Mouse (Mus musculus) thymus, postnatal 36 days (tissue): Measurements from ENCODE around the gene Stpg3.
A peak's percentile ranks its signal among the peaks of the same experiment; 100 is the strongest.
"Not testable (repeated sequence)": the region's sequence is repeated elsewhere in the genome, so short reads cannot be mapped to it uniquely, and the experiment has no call there.

ENCODE experiments used
- DNase-seq, 2 experiments: peaks; one replicate each; pipeline ENCODE4 v3.0.0; 2022; ENCODE audit warnings: mixed read lengths in 2 of 2

The Stpg3 gene

DNA sequence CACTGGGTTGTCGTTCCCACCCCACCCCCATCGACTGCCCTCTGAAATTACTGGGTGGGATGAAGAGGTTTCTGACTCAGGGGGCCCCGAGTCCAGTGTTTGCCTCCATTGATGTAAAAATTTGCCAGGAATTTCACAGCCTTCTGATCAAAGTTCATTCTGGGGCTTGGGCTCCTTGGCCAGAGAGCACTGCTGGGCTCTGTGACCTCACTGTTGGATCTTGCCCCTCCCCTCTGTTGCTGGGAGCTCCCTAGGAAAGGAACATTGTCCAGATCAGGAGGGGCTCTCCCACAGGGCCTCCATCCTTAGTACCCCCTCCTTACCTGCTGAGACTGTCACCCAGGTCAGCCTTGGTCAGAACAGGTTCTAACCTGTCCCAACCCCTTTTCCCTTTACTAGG is at the start of gene Stpg3:
Gene Stpg3 (minus strand): TSS at position 194 of the 400 bp plus-strand sequence.
- no peak for DNase-seq

- no peak for DNase-seq
Measured at GRCm38 (mm10) chr2:25263623-25264285, 49.3 kb upstream of the Stpg3 start.

- peak; percentile 54 to 69 for DNase-seq
Measured at GRCm38 (mm10) chr2:25262795-25263622, 48.6 kb upstream of the Stpg3 start.

GRCm38 (mm10) chr2:25262291-25262767 is 47.9 kb upstream of the Stpg3 start, which contains the start of gene Tprn:
TSS of gene Tprn (plus strand) at chr2:25262618.
- peak; percentile 93 to 96 for DNase-seq

DNA sequence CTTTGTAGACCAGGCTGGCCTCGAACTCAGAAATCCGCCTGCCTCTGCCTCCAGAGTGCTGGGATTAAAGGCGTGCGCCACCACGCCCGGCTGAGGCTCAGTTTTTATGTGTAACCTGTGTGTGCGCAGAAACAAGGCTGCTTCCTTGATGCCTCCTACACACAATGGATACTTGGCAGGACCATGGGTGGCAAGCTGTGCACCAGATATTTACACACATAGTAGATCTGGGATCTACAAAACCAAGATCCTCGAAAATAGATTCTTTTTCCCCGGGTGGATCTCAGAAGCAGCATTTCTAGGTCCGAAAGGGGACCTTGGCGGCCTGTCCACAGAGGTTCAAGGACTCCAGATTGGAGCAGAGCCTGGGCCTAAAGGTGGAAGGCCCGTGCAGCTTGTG is 47.4 kb upstream of the Stpg3 start:
- DNase-seq = no peak

DNA sequence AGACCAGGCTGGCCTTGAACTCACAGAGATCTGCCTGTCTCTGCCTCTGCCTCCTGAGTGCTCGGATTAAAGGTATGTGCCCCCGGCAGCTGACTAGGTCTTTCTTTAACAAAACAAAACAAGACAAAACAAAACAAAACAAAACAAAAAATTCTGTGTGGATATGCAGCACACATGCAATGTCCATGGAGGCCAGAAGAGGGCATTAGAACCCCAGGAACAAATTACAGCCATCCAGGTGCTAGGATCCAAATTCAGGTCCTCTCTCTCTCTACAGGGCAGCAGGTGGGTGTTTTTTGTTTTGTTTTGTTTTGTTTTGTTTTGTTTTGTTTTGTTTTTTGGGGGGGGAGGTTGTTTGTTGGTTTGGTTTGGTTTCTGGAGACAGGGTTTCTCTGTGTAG is 44.5 kb upstream of the Stpg3 start:
- no peak for DNase-seq

DNA sequence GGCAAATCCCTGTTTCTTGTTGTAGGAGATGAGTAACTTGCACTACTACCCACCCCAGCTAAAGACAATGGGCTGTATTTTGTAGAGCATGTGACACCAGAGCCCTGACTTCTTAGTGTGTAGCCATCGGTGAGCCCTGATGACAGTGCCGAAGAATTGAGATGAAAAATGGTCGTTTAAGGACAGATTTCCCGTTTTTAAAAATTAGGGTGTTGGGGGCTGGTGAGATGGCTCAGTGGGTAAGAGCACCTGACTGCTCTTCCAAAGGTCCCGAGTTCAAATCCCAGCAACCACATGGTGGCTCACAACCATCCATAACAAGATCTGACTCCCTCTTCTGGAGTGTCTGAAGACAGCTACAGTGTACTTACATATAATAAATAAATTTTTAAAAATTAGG is 42.8 kb upstream of the Stpg3 start:
- not testable (repeated sequence) for DNase-seq

DNA sequence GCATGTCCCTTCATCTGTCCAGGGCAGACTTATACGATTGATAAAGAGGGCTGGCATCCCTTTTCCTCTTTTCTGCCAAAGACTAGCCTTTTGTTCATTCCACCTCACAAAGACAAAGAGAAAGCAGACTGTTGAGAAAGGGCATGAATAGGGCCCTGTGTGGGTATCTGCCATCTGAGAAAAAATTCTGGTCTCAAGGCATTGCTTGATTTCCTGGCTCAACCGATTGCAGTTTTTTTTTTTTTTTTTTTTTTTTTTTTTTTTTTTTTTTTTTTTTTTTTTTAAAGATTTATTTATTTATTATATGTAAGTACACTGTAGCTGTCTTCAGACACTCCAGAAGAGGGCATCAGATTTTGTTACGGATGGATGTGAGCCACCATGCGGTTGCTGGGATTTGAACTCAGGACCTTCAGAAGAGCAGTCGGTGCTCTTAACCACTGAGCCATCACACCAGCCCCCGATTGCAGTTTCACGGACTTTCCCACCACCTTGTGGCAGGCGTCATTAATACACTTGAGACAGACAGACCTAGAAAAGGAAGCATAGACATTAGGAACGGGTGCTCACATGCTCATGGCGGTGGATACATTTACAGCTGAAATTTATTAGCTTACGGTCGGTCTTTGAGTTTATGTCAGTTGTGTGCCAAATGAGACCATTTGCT is 42.1 kb upstream of the Stpg3 start:
- DNase-seq = peak; percentile 61 to 65

DNA sequence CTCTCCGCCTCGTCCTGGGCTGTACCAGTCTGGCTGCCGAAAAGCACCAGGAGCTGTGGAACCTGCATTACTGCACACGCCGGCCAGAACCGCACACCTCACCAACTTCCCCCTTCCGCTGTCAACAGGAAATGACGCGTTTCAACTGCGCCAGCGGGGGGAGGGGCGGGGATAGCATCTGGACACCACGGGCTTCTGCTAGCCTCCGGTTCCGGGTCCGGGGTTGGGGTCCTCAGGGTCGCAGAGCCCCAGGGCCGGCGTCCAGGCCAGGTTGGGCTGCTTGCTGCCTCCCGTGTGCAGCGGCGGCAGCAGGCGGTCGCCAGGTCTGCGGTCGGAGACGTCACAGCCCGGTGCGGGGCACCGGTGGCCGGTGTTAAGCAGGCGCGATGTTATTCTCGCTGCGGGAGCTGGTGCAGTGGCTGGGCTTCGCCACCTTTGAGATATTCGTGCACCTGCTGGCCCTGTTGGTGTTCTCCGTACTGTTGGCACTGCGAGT is 40.9 kb upstream of the Stpg3 start, which contains the start of gene Tmem203:
Gene Tmem203 (plus strand): TSS at position 156 of the 496 bp plus-strand sequence.
- peak; percentile 82 for DNase-seq

DNA sequence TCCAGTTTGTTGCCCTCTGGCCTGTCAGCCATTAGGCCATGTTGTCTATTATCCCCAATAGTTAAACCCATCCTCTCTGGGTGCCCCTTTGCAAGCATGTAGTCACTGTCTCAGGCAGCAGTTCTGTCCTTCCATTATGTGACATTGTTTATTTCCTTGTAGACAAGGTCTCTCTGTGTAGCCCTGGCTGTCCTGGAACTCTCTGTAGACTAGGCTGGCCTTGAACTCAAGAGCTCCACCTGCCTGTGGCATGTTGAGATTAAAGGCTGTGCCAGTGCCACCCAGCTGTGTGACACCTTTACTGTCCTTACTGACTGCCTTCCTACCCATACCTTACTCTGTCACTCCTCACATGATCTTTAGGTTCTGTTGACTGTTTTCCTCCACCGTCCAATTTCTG is 37.9 kb upstream of the Stpg3 start:
- peak; percentile 28 to 30 for DNase-seq

DNA sequence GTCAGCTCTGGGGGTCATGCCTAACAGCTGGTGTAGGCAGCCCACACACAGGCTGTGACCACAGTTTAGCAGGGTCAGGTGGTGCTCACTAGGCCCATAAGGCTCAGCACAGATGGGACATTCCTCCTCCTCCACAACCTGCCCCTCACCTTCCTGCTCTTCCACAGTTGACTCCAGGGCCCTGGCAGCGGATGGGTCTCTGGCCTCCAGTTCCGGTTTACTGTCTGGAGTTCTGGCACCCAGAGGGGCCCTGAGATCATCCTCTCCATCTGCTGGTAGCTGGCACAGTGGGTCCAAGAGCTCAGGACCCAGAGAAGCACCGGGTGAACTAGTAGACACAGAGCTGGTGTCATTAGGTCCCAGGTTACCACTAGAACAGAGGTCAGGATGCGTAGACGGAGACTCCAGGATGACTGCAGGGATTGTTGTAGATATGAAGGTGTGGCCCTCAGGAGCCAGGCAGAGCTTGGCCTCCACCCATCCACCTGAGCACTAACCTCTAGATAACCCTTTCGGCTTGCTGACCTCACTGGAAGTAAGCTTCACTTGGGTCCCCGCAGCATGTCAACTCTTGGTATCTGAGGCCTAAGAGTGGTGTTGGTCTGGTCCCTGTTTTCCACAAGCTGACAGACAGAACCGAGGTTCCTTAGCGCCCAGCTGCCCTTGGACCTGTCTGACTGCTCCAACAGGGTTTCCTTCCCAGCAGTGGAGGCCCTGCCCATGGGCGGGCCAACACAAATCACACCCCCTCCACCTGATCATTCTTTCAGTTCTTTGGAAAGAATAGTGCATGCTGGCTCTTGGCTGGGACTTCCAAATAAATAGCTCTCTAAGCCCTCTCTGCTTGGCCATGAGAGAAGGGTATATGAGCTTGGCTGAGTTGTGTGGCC is 32.0 kb upstream of the Stpg3 start, which contains the start of gene AL732309.1:
Gene AL732309.1 (minus strand): TSS at position 681 of the 890 bp plus-strand sequence.
- DNase-seq = no peak

DNA sequence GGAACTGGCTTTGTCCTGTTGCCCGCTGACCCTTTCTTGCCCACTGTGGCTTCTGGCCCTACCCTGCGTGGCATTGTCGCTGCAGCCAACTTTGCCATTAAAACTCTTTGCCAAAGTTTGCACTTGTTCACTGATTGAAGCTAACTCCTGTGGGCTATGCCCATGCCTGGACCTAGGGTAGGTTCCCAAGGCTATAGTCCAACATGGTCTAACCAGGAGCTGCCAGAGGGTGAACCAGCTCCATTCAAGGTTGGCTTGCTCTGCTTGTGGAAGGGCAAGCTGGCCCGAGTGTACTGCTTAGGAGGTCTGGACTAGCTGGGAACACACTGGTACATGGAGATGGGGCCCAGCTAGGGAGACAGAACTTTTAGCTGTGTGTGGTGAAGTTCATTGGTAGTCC is 29.7 kb upstream of the Stpg3 start:
- DNase-seq = no peak

DNA sequence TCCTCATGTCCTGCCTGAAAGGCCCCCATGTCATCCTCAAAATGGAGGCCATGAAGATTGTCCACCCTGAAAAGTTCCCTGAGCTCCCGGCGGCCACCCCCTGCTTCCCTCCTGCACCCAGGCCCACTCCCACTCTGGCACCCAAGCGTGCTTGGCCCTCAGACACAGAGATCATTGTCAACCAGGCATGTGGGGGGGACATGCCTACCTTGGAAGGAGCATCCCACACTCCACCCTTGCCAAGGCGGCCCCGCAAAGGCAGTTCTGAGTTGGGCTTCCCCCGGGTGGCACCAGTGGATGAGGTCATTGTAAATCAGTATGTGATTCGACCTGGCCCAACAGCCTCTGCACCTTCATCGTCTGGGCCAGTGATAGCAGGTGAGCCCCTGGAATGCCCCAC is 28.9 kb upstream of the Stpg3 start:
- DNase-seq = no peak

DNA sequence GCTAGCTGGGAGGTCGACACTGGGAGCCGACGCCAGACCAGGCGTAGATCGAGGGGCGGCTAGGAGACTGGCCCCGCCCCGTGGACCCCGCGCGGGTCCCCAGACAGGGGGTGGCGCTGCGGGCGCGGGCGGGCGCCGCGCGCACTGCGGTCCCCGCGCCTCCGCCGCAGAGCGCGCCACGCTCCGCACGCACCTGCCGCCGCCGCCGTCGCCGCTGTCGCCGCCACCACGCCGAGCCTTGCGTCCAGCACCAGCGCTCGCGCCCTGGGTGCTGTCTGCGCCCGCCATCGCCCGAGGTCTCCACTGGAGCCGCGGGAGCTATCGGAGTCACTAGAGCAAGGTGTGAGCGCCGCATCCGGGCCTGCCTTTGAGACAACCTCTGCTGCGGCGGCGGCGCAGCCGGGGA is 27.7 kb upstream of the Stpg3 start, which contains the start of the genes Rnf208 and Cysrt1:
Gene Rnf208 (plus strand): TSS at position 155 of the 406 bp plus-strand sequence.
Gene Cysrt1 (minus strand): TSS at position 352 of the 406 bp plus-strand sequence.
- DNase-seq = peak; percentile 13 to 39

GRCm38 (mm10) chr2:25241438-25241775 is 27.0 kb upstream of the Stpg3 start:
- no peak for DNase-seq

DNA sequence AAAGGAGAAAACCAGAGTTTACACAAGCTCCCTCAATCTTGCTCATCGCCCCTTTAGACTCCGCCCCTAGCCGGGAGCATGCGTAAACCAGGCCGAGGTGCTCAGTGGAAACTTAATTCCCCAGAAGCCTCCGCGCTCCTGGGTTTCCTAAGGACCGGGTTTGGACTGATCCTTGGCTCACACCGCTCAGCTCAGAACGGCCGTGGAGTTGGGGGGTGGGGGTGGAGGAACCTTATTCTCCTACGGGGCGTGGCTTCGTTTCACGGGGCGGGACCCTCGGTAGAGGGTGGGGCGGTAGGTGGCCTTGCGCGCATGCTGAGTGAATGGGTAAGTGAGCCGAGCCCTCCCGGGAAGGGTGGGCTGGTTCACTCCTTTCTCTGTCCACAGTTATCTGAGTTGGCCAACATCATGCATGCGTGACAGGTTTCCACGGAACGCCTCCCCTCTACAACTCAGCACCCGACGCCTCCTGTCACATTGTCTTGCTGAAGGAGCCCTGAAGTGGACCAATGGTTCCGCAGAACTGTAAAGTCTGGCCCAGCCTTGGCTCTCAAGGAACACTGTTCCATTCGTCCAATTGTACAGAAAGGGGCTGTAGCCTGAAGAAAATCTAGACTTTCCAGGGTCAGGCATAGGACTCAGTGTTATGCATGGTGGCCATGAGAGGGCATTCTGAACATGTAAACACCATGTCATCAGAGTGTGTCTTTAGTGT is 26.4 kb upstream of the Stpg3 start:
- peak; percentile 33 to 50 for DNase-seq

DNA sequence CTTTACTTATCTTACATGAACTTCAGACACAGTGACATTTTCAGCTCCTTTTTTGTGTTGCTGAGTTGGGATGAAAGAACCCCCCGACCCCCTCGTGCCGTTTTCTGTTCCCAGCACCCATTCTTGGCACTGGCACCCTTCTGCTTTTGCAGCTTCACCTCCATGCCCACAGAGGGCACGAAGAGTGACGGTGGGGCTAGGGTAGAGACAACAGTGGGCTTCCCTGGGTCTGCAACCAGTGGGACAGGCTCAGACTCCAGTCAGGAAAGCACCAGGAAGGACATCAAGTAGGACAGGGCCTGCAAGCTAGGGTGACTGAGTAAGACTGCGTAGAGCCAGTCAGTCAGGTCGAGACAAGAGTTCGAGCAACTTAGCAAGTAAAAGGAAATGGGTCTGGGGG is 25.9 kb upstream of the Stpg3 start:
- no peak for DNase-seq

- no peak for DNase-seq
Measured at GRCm38 (mm10) chr2:25239766-25240165, 25.3 kb upstream of the Stpg3 start.

DNA sequence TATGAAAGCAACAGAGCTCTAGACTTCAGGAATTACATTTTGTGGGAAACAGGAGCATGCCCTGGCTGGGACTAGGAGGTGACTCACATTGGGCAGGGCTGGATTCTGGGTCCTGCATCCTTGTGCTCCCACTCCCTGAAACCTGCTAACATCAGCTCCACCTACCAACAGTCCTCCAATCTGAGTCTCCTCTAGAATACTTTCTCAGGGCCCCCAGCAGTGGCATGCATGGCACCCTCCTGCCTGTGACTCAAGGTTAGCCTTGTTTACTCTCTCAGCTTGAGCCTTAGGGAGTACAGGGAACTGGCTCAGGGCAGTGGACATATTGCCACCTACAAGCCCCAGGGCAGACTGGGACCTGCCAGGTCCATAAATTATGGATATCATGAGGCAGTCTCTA is 23.7 kb upstream of the Stpg3 start:
- DNase-seq = no peak

DNA sequence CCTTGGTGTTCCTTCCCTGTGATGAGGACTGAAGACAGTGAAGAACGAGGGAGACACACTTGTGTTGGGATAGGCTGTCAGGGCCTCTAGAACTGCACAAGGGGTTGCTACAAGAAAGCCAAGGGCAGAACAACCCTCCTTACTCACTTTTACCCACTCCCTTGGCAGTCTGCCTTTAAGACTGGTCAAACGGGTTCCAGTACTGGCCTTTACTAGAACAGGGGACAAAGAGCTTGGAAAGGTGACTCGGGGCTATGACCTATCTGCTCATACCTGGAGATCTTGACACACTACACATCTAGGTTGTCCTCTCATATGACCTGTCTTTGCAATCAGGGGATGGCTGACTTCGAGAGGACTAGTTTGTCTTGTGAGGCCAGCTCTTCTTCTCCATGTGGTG is 23.1 kb upstream of the Stpg3 start:
- DNase-seq = no peak

- no peak for DNase-seq
Measured at GRCm38 (mm10) chr2:25236614-25237013, 22.2 kb upstream of the Stpg3 start, which contains the start of gene Rnf224. TSS of gene Rnf224 (minus strand) at chr2:25236787.
